Mouse (Mus musculus) ES-E14 (cell line): ENCODE measurements around the gene Fktn.

Experiments
- CHD2 ChIP-seq: IDR thresholded peaks from 2 replicates; pipeline ENCODE4 v1.6.1; 2014; ENCODE audit warnings: mild to moderate bottlenecking, low read depth, low read length, inconsistent platforms
- HCFC1 ChIP-seq: IDR thresholded peaks from 2 replicates; pipeline ENCODE4 v1.6.1; 2012; ENCODE audit warnings: low read length, inconsistent platforms, borderline replicate concordance; ENCODE audit not compliant: insufficient read depth
- ZC3H11A ChIP-seq: IDR thresholded peaks from 2 replicates; pipeline ENCODE4 v1.6.1; 2012; ENCODE audit warnings: low read depth, mild to moderate bottlenecking, inconsistent platforms, low read length, borderline replicate concordance
- ZNF384 ChIP-seq: IDR thresholded peaks from 2 replicates; pipeline ENCODE4 v1.6.1; 2012; ENCODE audit warnings: low read depth, low read length, inconsistent platforms

DNA sequence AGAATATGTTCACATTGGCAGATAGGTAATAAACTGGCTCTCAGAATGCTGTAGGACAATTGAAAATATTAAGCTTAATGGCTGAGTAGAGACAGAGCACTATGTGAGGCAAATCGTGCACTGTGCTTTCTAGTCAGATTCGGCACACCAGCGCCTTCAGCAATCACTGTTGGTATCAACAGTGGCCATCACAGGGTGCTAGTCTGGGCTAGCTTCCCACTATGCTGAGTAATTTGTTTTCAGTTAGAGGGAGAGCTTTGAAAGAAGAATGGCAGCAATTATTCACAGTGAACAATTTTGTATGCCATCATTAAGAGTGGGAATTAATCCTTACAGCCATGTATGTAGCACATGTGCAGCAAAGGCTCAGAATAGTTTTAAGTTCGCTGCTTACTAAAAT is 8.7 kb downstream of the Fktn start:
- TF ChIP-seq ZNF384 (no peak), HCFC1 (no peak), CHD2 (no peak), ZC3H11A (no peak)
